Mouse (Mus musculus) thymus, postnatal 0 days (tissue): Measurements from ENCODE around the gene Zbtb46. TPM values are rescaled to one million over a fixed set of nuclear protein-coding genes. Genes with fewer than 3 reads are reported as not detected.

ENCODE experiments used
- DNase-seq: peaks from one replicate; pipeline ENCODE4 v3.0.0-alpha.2; 2015; ENCODE audit warnings: low spot score
- polyA plus RNA-seq: library from polyadenylated mRNA; unstranded; fragments of >200 nt; fragmentation: Nextera tagmentation; extraction: Ambion mirVana; gene quantifications from 2 replicates; pipeline ENCODE4 v1.2.1, GENCODE M21; 2015

Gene Zbtb46
- polyA plus RNA-seq, 1 experiment from 2014 or later, result 2.4 TPM

- DNase-seq, result peak; percentile 31
Observed at GRCm38 (mm10) chr2:181365655-181366075, 93.6 kb downstream of the Zbtb46 start.

GRCm38 (mm10) chr2:181364860-181365596 is 94.2 kb downstream of the Zbtb46 start, which contains the start of the genes Zgpat and Arfrp1:
Gene Zgpat, plus strand, starts transcription at chr2:181364928.
Gene Arfrp1, minus strand, starts transcription at chr2:181365404.
- peak; percentile 84 for DNase-seq

- DNase-seq, result no peak
Observed at GRCm38 (mm10) chr2:181364487-181364859, 94.8 kb downstream of the Zbtb46 start.

- no peak for DNase-seq
Observed at GRCm38 (mm10) chr2:181363946-181364345, 95.3 kb downstream of the Zbtb46 start.

GRCm38 (mm10) chr2:181356780-181357179 is 102.4 kb downstream of the Zbtb46 start:
- no peak for DNase-seq

GRCm38 (mm10) chr2:181342766-181343165 is 116.5 kb downstream of the Zbtb46 start:
- DNase-seq, result no peak

- DNase-seq, result no peak
Observed at GRCm38 (mm10) chr2:181340426-181340825, 118.8 kb downstream of the Zbtb46 start.

Other genes with a start within 250 kb of the Zbtb46 start
- gene Srms, start 246.2 kb downstream of the Zbtb46 start, polyA plus RNA-seq, result 0.24 and 0.30 TPM in 2 replicates
- 0.39 and 0.54 TPM in 2 replicates for gene Fndc11, start 239.4 kb downstream of the Zbtb46 start, polyA plus RNA-seq
- 5.0 TPM in 2 replicates for gene Helz2, start 217.4 kb downstream of the Zbtb46 start, polyA plus RNA-seq
- gene Gmeb2, start 171.4 kb downstream of the Zbtb46 start, polyA plus RNA-seq, result 11.8 and 14.1 TPM in 2 replicates
- 0.22 and 0.27 TPM in 2 replicates for gene Stmn3, start 144.9 kb downstream of the Zbtb46 start, polyA plus RNA-seq
- 31.9 and 37.6 TPM in 2 replicates for gene Rtel1, start 139.7 kb downstream of the Zbtb46 start, polyA plus RNA-seq
- 36.4 and 37.6 TPM in 2 replicates for gene Zgpat, start 94.5 kb downstream of the Zbtb46 start, polyA plus RNA-seq
- 55.8 and 68.0 TPM in 2 replicates for gene Arfrp1, start 94.0 kb downstream of the Zbtb46 start, polyA plus RNA-seq
- gene Lime1, start 79.3 kb downstream of the Zbtb46 start, polyA plus RNA-seq, result 35.7 and 40.7 TPM in 2 replicates
- gene Abhd16b, start 33.8 kb upstream of the Zbtb46 start, polyA plus RNA-seq, result 0.14 TPM in 1 of 2 replicates, not detected in the other
- gene Tpd52l2, start 37.7 kb upstream of the Zbtb46 start, polyA plus RNA-seq, result 118 and 124 TPM in 2 replicates
- 76.1 and 86.7 TPM in 2 replicates for gene Dnajc5, start 61.1 kb upstream of the Zbtb46 start, polyA plus RNA-seq
- 50.0 and 51.1 TPM in 2 replicates for gene Uckl1, start 125.5 kb upstream of the Zbtb46 start, polyA plus RNA-seq
- 51.7 and 55.3 TPM in 2 replicates for gene Prpf6, start 132.4 kb upstream of the Zbtb46 start, polyA plus RNA-seq
- gene Zfp512b, start 133.4 kb upstream of the Zbtb46 start, polyA plus RNA-seq, result 23.3 and 35.0 TPM in 2 replicates
- 9.4 and 12.1 TPM in 2 replicates for gene Samd10, start 139.8 kb upstream of the Zbtb46 start, polyA plus RNA-seq
- 0.18 and 0.44 TPM in 2 replicates for gene Gm29797, start 197.6 kb upstream of the Zbtb46 start, polyA plus RNA-seq
- gene Sox18, start 212.2 kb upstream of the Zbtb46 start, polyA plus RNA-seq, result 13.9 and 14.1 TPM in 2 replicates
- gene Tcea2, start 220.9 kb upstream of the Zbtb46 start, polyA plus RNA-seq, result 8.5 and 9.8 TPM in 2 replicates
- gene Rgs19, start 234.6 kb upstream of the Zbtb46 start, polyA plus RNA-seq, result 80.7 and 97.8 TPM in 2 replicates
- not detected in 2 replicates for gene Lkaaear1, start 239.0 kb upstream of the Zbtb46 start, polyA plus RNA-seq